Mouse (Mus musculus) natural killer cell, adult 2 months (primary cell): ENCODE measurements around the gene Rgs12.

Experiments
- DNase-seq, 2 experiments: peaks; one replicate each; pipeline ENCODE4 v3.0.0; 2022; ENCODE audit warnings: low spot score in 2 of 2

Rgs12 gene

GRCm38 (mm10) chr5:34931516-34932457 lies 17.5 kb upstream of the Rgs12 start:
- no peak for DNase-seq

GRCm38 (mm10) chr5:34932458-34932806 lies 16.8 kb upstream of the Rgs12 start:
- DNase-seq = no peak

- no peak for DNase-seq
These were observed 15.8 kb upstream of the Rgs12 start for GRCm38 (mm10) chr5:34933461-34933860.

GRCm38 (mm10) chr5:34941710-34942470 lies 7.4 kb upstream of the Rgs12 start:
- no peak for DNase-seq

- DNase-seq = no peak
These were observed 5.8 kb upstream of the Rgs12 start for GRCm38 (mm10) chr5:34943428-34943827.

GRCm38 (mm10) chr5:34949769-34950211 lies 545 bp downstream of the Rgs12 start:
- DNase-seq = no peak

- DNase-seq = no peak
These were observed 1.4 kb downstream of the Rgs12 start for GRCm38 (mm10) chr5:34950486-34951160.

GRCm38 (mm10) chr5:34951161-34951834 lies 2.1 kb downstream of the Rgs12 start:
- no peak for DNase-seq

- DNase-seq = no peak
These were observed 5.3 kb downstream of the Rgs12 start for GRCm38 (mm10) chr5:34954508-34954907.

- no peak for DNase-seq
These were observed 6.4 kb downstream of the Rgs12 start for GRCm38 (mm10) chr5:34955630-34956029.

- DNase-seq = no peak
These were observed 6.9 kb downstream of the Rgs12 start for GRCm38 (mm10) chr5:34956151-34956550.

- no peak for DNase-seq
These were observed 7.8 kb downstream of the Rgs12 start for GRCm38 (mm10) chr5:34957015-34957414.

- DNase-seq = no peak
These were observed 10.8 kb downstream of the Rgs12 start for GRCm38 (mm10) chr5:34960021-34960420.

GRCm38 (mm10) chr5:34965531-34965930 lies 16.3 kb downstream of the Rgs12 start:
- DNase-seq = no peak

GRCm38 (mm10) chr5:34968386-34968785 lies 19.1 kb downstream of the Rgs12 start:
- DNase-seq = no peak

GRCm38 (mm10) chr5:34972471-34972870 lies 23.2 kb downstream of the Rgs12 start:
- no peak for DNase-seq

- no peak for DNase-seq
These were observed 24.5 kb downstream of the Rgs12 start for GRCm38 (mm10) chr5:34973560-34974317.

- no peak for DNase-seq
These were observed 25.7 kb downstream of the Rgs12 start for GRCm38 (mm10) chr5:34974773-34975443.

- no peak for DNase-seq
These were observed 27.5 kb downstream of the Rgs12 start for GRCm38 (mm10) chr5:34976540-34977292.

- DNase-seq = no peak
These were observed 30.9 kb downstream of the Rgs12 start for GRCm38 (mm10) chr5:34980099-34980498.
